In genomic region chr3:70385961-70386360, GRCm38 (mm10) we compare ENCODE assay signal across 16 mouse cellular contexts.
"Had no signal": no experiment of that assay in that cellular context is flagged by ENCODE, and none has a peak within 500 bp of the region (broad histone marks: within the 10 kb centered on the region; RNA-seq: fewer than 3 reads in every experiment).

No protein-coding gene starts in this region.

- H3K4me3 ChIP-seq: neural tube, embryonic 13.5 days; neural tube, embryonic 15.5 days; stomach, embryonic 15.5 days had no signal

- H3K4me2 ChIP-seq: neural tube, embryonic 13.5 days; neural tube, embryonic 15.5 days; stomach, embryonic 15.5 days had no signal

- H3K4me1 ChIP-seq: neural tube, embryonic 13.5 days; neural tube, embryonic 15.5 days; stomach, embryonic 15.5 days had no signal

- H3K36me3 ChIP-seq: neural tube, embryonic 13.5 days; neural tube, embryonic 15.5 days; stomach, embryonic 15.5 days had no signal

- H3K27ac ChIP-seq: neural tube, embryonic 13.5 days; neural tube, embryonic 15.5 days; stomach, embryonic 15.5 days; stomach, postnatal 0 days had no signal

- H3K9me3 ChIP-seq: neural tube, embryonic 13.5 days; neural tube, embryonic 15.5 days; stomach, embryonic 15.5 days had no signal

- H3K27me3 ChIP-seq: neural tube, embryonic 13.5 days; neural tube, embryonic 15.5 days; stomach, embryonic 15.5 days had no signal

- H3K9ac ChIP-seq: neural tube, embryonic 13.5 days; neural tube, embryonic 15.5 days; stomach, embryonic 15.5 days had no signal

- DNase-seq: retina, postnatal 1 day; right cerebral cortex, adult 18-20 months; right cerebral cortex, postnatal 14 days; right cerebral cortex, postnatal 25 days; right cerebral cortex, postnatal 4 days; spleen, adult 18-20 months; thymus, adult 18-20 months; thymus, adult 2 months; thymus, postnatal 14 days; thymus, postnatal 25 days; thymus, postnatal 36 days; thymus, postnatal 4 days had no signal
